Mouse (Mus musculus) kidney, adult 2 months (tissue): ENCODE results near the gene Ash1l.

Experiments
- CTCF ChIP-seq: fragments of 200-500 bp; conservative IDR thresholded peaks from 2 replicates; pipeline ENCODE4 v1.5.1; 2011; ENCODE audit warnings: low read depth, mild to moderate bottlenecking, control low read depth, low read length, moderate library complexity, mixed read lengths; ENCODE audit not compliant: insufficient read depth, insufficient read length
- POLR2A ChIP-seq: fragments of 200-500 bp; IDR thresholded peaks from one replicate; pipeline ENCODE4 v1.6.1; 2011; ENCODE audit warnings: low read depth, low read length, control low read depth

- no peak for TF ChIP-seq CTCF
- TF ChIP-seq POLR2A = no peak
These were observed 141.5 kb downstream of the Ash1l start for GRCm38 (mm10) chr3:89091811-89092508.
